Mouse (Mus musculus) gastrocnemius, adult 18-20 months (tissue): Measurements from ENCODE around the gene Gm14180. TPM values are rescaled to one million over a fixed set of nuclear protein-coding genes. Genes with fewer than 3 reads are reported as not detected.
"Not testable (repeated sequence)": the region's sequence is repeated elsewhere in the genome, so short reads cannot be mapped to it uniquely, and the experiment has no call there.

Source experiments
- DNase-seq: peaks from one replicate; pipeline ENCODE4 v3.0.0; 2021; ENCODE audit warnings: low spot score
- long read RNA-seq, 2 experiments: library from polyadenylated mRNA; stranded (forward); transcript quantifications; one replicate each; pipeline ENCODE4 v2.0.0; 2021
- total RNA-seq, 2 experiments: library from RNA; stranded (reverse); gene quantifications; 2 replicates each; pipeline ENCODE4 v1.2.3; 2021

The Gm14180 gene
- not detected for total RNA-seq
- long read RNA-seq, experiment 1 = 0 reads
- long read RNA-seq, experiment 2 = 0 reads

DNA sequence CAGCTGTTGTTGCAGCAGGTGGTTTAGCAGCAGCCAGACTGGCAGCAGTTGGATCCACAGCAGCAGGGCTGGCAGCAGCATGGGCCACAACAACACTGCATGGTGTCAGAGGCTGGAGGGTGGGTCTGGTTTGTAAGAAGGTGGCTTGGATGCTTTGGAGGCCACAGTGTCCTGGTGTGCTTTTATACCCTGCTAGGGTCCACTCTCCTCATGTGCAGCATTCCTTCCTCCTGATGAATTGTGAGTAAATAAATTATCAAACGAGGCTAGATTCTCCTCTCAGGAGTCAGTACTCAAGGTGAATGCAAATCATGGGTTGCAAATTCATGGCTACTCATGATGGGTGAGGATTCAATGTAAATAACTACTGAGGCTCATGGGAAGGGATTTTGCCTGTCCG lies at the start of gene Gm14180:
Gene Gm14180, minus strand, starts transcription at position 101 of the 400 bp plus-strand sequence.
- no peak for DNase-seq

GRCm38 (mm10) chr11:99780604-99781003 lies 46.5 kb upstream of the Gm14180 start, which contains the start of gene Krtap4-8:
TSS of gene Krtap4-8 (minus strand) at chr11:99780704.
- no peak for DNase-seq

DNA sequence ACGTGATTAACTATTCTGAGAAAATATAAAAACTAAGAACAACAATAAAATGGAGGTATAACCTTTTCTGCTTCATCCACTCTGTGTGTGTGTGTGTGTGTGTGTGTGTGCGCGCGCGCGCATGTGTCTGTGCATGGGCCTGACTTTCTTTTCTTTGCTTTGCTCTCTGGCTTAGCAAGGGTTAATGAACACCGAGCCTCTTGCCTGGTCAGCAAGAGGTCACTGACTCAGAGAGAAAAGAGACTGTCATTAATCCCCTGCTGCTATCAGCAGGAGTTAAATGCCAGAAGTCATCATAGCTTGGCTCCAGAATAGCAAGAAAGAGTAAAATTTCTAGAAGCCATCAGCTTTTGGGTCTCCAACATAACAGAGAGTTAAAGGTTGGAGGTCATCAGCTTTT lies 44.3 kb upstream of the Gm14180 start:
- DNase-seq = no peak

GRCm38 (mm10) chr11:99772813-99773212 lies 38.7 kb upstream of the Gm14180 start, which contains the start of gene Gm11595:
TSS of gene Gm11595 (minus strand) at chr11:99772913.
- DNase-seq = not testable (repeated sequence)

DNA sequence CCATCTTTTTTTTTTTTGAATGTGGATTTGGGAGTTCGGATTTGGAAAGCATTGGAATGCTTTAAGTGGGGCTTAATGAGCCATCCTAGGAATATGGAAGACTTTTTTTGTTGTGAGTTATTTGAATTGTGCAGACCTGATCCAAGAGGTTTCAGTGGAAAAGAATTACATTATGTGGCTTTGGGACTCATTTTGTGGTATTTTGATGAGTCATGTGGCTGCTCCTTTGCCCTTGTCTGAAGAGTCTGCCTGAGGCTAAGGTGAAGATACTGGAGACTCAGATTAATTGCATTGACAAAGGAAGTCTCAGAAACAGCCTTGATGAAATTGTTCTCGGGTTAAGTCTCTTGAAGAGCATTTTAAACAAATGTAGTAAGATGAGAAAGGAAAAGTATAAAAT lies 34.3 kb upstream of the Gm14180 start:
- DNase-seq = no peak

DNA sequence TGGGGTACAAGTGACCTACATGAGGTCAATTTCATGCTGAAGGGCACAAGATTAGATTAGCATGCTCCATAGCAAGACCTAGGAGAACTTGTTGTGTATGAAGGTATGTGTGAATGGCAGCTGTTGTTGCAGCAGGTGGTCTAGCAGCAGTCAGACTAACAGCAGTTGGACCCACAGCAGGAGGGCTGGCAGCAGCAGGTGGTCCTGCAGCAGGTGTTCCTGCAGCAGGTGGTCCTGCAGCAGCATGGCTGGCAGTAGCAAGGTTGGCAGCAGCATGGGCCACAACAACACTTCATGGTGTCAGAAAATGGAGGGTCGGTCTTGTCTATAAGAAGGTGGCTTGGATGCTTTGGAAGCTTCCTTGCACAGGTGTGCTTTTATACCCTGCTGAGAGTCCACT lies 24.8 kb upstream of the Gm14180 start:
- DNase-seq = no peak

DNA sequence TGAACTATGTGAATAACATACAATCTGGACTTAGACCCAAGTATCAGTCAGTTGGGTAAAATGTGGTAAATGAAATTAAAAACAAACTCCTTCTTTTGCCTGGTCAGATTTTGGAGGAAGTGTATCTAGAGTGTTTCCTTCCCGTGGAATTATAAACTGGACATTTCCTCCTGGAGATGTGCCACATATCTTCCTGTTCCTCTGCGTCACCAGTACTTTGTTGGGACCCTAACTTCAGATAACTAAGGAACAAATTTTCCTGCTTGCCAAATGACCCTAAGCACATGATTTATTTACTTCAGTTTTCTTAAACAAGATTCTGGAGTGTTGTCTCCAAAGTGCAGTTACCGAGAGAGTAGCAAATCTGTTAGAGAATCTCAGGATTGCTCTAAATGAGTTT lies 9.9 kb upstream of the Gm14180 start:
- no peak for DNase-seq

DNA sequence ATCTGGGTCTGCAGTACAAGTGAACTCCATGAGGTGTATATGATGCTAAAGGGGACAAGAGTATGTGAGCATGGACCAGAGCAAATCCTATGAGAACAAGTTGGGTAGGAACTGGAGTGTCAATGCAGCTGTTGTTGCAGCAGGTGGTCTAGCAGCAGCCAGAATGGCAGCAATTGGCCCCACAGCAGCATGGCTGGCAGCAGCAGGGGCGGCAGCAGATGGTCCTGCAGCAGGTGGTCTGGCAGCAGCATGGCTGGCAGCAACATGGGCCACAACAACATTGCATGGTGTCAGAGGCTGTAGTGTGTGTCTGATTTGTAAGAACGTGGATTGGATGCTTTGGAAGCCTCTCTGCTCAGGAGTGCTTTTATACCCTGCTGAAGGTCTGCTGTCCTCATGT lies 10.0 kb downstream of the Gm14180 start:
- DNase-seq = no peak

- no peak for DNase-seq
Measured at GRCm38 (mm10) chr11:99718759-99719158, 15.3 kb downstream of the Gm14180 start.

GRCm38 (mm10) chr11:99690463-99690862 lies 43.6 kb downstream of the Gm14180 start, which contains the start of gene Gm14190:
TSS of gene Gm14190 (minus strand) at chr11:99690740.
- no peak for DNase-seq

- not testable (repeated sequence) for DNase-seq
Measured at GRCm38 (mm10) chr11:99685235-99685634, 48.9 kb downstream of the Gm14180 start.

Other genes with a start within 250 kb of the Gm14180 start
- gene Krt23, start 241.2 kb downstream of the Gm14180 start, total RNA-seq = not detected
- gene Krt39, start 213.0 kb downstream of the Gm14180 start, total RNA-seq = not detected
- not detected for gene Krt40, start 191.1 kb downstream of the Gm14180 start, total RNA-seq
- gene Krtap3-3, start 183.4 kb downstream of the Gm14180 start, total RNA-seq = under 1 TPM in 1 of 2 experiments, not detected in 1; 0.32 TPM
- gene Krtap3-2, start 177.4 kb downstream of the Gm14180 start, total RNA-seq = not detected
- gene Gm11939, start 174.8 kb downstream of the Gm14180 start, total RNA-seq = not detected
- gene Krtap3-1, start 167.7 kb downstream of the Gm14180 start, total RNA-seq = not detected
- not detected for gene Krtap1-5, start 153.3 kb downstream of the Gm14180 start, total RNA-seq
- gene Krtap1-4, start 150.6 kb downstream of the Gm14180 start, total RNA-seq = not detected
- not detected for gene Krtap1-3, start 143.0 kb downstream of the Gm14180 start, total RNA-seq
- not detected for gene Krtap9-3, start 136.2 kb downstream of the Gm14180 start, total RNA-seq
- gene Gm11938, start 131.0 kb downstream of the Gm14180 start, total RNA-seq = not detected
- gene Gm11937, start 124.1 kb downstream of the Gm14180 start, total RNA-seq = not detected
- gene Krtap2-4, start 119.4 kb downstream of the Gm14180 start, total RNA-seq = not detected
- not detected for gene Gm11562, start 113.9 kb downstream of the Gm14180 start, total RNA-seq
- gene Krtap4-1, start 106.1 kb downstream of the Gm14180 start, total RNA-seq = not detected
- gene Krtap4-2, start 99.2 kb downstream of the Gm14180 start, total RNA-seq = not detected
- gene Krtap4-7, start 90.2 kb downstream of the Gm14180 start, total RNA-seq = not detected
- gene Gm11555, start 84.1 kb downstream of the Gm14180 start, total RNA-seq = not detected
- gene Gm11563, start 75.3 kb downstream of the Gm14180 start, total RNA-seq = not detected
- gene Krtap4-6, start 68.3 kb downstream of the Gm14180 start, total RNA-seq = not detected
- not detected for gene Gm14190, start 43.5 kb downstream of the Gm14180 start, total RNA-seq
- not detected for gene Gm11595, start 38.6 kb upstream of the Gm14180 start, total RNA-seq
- not detected for gene Krtap4-8, start 46.4 kb upstream of the Gm14180 start, total RNA-seq
- gene Krtap4-9, start 50.9 kb upstream of the Gm14180 start, total RNA-seq = not detected
- not detected for gene Gm11596, start 59.2 kb upstream of the Gm14180 start, total RNA-seq
- gene Gm11569, start 64.6 kb upstream of the Gm14180 start, total RNA-seq = not detected
- gene Gm11554, start 70.2 kb upstream of the Gm14180 start, total RNA-seq = not detected
- not detected for gene Krtap4-13, start 75.6 kb upstream of the Gm14180 start, total RNA-seq
- gene Gm11564, start 81.4 kb upstream of the Gm14180 start, total RNA-seq = not detected
- not detected for gene 2300003K06Rik, start 103.8 kb upstream of the Gm14180 start, total RNA-seq
- not detected for gene Krtap4-16, start 117.3 kb upstream of the Gm14180 start, total RNA-seq
- not detected for gene Gm11568, start 123.6 kb upstream of the Gm14180 start, total RNA-seq
- not detected for gene Gm11559, start 130.2 kb upstream of the Gm14180 start, total RNA-seq
- not detected for gene Krtap9-1, start 139.1 kb upstream of the Gm14180 start, total RNA-seq
- gene Gm11567, start 144.9 kb upstream of the Gm14180 start, total RNA-seq = not detected
- gene Krtap31-1, start 173.6 kb upstream of the Gm14180 start, total RNA-seq = not detected
- gene Gm11565, start 180.5 kb upstream of the Gm14180 start, total RNA-seq = not detected
- not detected for gene Krtap31-2, start 202.0 kb upstream of the Gm14180 start, total RNA-seq
- gene Krtap9-5, start 214.2 kb upstream of the Gm14180 start, total RNA-seq = not detected
- gene Krtap29-1, start 244.8 kb upstream of the Gm14180 start, total RNA-seq = not detected